Mouse (Mus musculus) intestine, embryonic 16.5 days (tissue): ENCODE results near the gene S100a5. TPM values are rescaled to one million over a fixed set of nuclear protein-coding genes. Genes with fewer than 3 reads are reported as not detected.

Experiments used
- ATAC-seq: fragments of 200-750 bp; cut with Nextera tagmentation; 2 replicates; pipeline ENCODE4 v1.8.0; 2017; ENCODE audit warnings: moderate TSS enrichment, moderate library complexity
- H3K27ac ChIP-seq: fragments of 300-500 bp; sonication (generic); 2 replicates; pipeline ENCODE4 v1.5.1; 2014; ENCODE audit warnings: mild to moderate bottlenecking, low read length
- H3K27me3 ChIP-seq: fragments of 300-500 bp; sonication (generic); replicated peaks from 2 replicates; pipeline ENCODE4 v1.6.1; 2014; ENCODE audit warnings: low read length, control low read depth, mixed read lengths; ENCODE audit not compliant: control insufficient read depth, insufficient read depth
- H3K36me3 ChIP-seq: fragments of 300-500 bp; sonication (generic); 2 replicates; pipeline ENCODE4 v1.6.1; 2014; ENCODE audit warnings: low read length, control low read depth; ENCODE audit not compliant: control insufficient read depth, insufficient read depth
- H3K4me1 ChIP-seq: fragments of 300-500 bp; sonication (generic); 2 replicates; pipeline ENCODE4 v1.6.1; 2014; ENCODE audit warnings: low read length, control low read depth, mixed read lengths; ENCODE audit not compliant: control insufficient read depth, insufficient read depth
- H3K4me2 ChIP-seq: fragments of 300-500 bp; sonication (generic); 2 replicates; pipeline ENCODE4 v1.6.1; 2014; ENCODE audit warnings: low read depth, low read length, control low read depth
- H3K4me3 ChIP-seq: fragments of 300-500 bp; sonication (generic); 2 replicates; pipeline ENCODE4 v1.5.1; 2014; ENCODE audit warnings: mild to moderate bottlenecking, low read length
- H3K9ac ChIP-seq: fragments of 300-500 bp; sonication (generic); 2 replicates; pipeline ENCODE4 v1.6.1; 2014; ENCODE audit warnings: low read depth, low read length
- H3K9me3 ChIP-seq: fragments of 300-500 bp; sonication (generic); 2 replicates; pipeline ENCODE4 v1.6.1; 2016; ENCODE audit warnings: low read length, control low read depth; ENCODE audit not compliant: control insufficient read depth
- WGBS: fragments of 180-500 bp; shearing (Covaris S2); extraction: QIAGEN DNeasy Blood & Tissue Kit; methylation state at CpG from one replicate; pipeline ENCODE4 v1.1.7; 2014; 5-methylcytosine and 5-hydroxymethylcytosine counted together
- polyA plus RNA-seq: library from polyadenylated mRNA; unstranded; fragments of >200 nt; fragmentation: Nextera tagmentation; extraction: Ambion mirVana; gene quantifications from 2 replicates; pipeline ENCODE4 v1.2.1, GENCODE M21; 2015

The S100a5 gene
- polyA plus RNA-seq, 1 experiment from 2014 or later: 16.0 TPM

GRCm38 (mm10) chr3:90583893-90584292 lies 24.4 kb upstream of the S100a5 start:
- Histone ChIP-seq H3K9ac (no peak overlapping the region), H3K9me3 (no peaks in the 10 kb centered on the region), H3K4me3 (no peak overlapping the region), H3K4me2 (no peak overlapping the region), H3K27me3 (no peaks in the 10 kb centered on the region), H3K27ac (peak overlapping the region; percentile 20), H3K36me3 (no peaks in the 10 kb centered on the region), H3K4me1 (peaks cover 41% of the 10 kb centered on the region)
- ATAC-seq: peak; percentile 19; the same call in 1 of the 2 replicates
- 36% methylated on average over 3 of the region's 3 CpGs for WGBS

DNA sequence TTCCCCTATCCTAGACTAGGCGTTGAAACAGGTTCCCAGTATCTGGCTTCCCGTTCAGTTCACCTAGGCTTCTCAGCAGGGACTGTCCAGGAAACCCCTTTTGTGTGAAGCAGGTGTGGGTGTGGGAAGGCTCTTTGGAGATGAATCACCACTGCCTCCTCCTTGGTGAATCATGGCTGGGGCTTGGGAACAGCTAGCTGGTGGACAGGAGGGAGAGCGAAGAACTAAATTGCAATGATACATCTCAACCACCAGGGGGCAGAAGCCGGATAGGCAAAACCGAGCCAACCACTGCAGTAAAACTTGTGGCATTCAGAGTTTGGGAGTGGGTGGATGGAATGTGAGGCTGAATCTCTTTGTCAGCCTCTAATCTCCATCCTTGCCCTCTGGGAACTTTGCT lies 22.7 kb upstream of the S100a5 start:
- peaks cover 41% of the 10 kb centered on the region for H3K4me1 ChIP-seq
- no peaks in the 10 kb centered on the region for H3K36me3 ChIP-seq
- peak overlapping the region; percentile 37; the same call in 1 of the 2 replicates for H3K27ac ChIP-seq
- H3K4me2 ChIP-seq: no peak overlapping the region
- H3K27me3 ChIP-seq: no peaks in the 10 kb centered on the region
- no peak overlapping the region for H3K9ac ChIP-seq
- WGBS: 21% methylated on average over 5 of the region's 5 CpGs
- peak; percentile 54 for ATAC-seq
- H3K4me3 ChIP-seq: no peak overlapping the region
- no peaks in the 10 kb centered on the region for H3K9me3 ChIP-seq

GRCm38 (mm10) chr3:90586016-90586643 lies 22.2 kb upstream of the S100a5 start:
- no peak for ATAC-seq
- Histone ChIP-seq H3K9me3 (no peaks in the 10 kb centered on the region), H3K9ac (no peak overlapping the region), H3K4me2 (no peak overlapping the region), H3K4me1 (peaks cover 41% of the 10 kb centered on the region), H3K36me3 (no peaks in the 10 kb centered on the region), H3K27me3 (no peaks in the 10 kb centered on the region), H3K4me3 (no peak overlapping the region), H3K27ac (peak overlapping the region; percentile 88)
- 83% methylated on average over 15 of the region's 15 CpGs for WGBS

- Histone ChIP-seq H3K4me3 (no peak overlapping the region), H3K27ac (peak overlapping the region; percentile 88), H3K4me1 (peaks cover 41% of the 10 kb centered on the region), H3K27me3 (no peaks in the 10 kb centered on the region), H3K9me3 (no peaks in the 10 kb centered on the region), H3K4me2 (no peak overlapping the region), H3K36me3 (no peaks in the 10 kb centered on the region), H3K9ac (no peak overlapping the region)
- WGBS: 36% methylated on average over 10 of the region's 10 CpGs
- peak; percentile 90 for ATAC-seq
Observed at GRCm38 (mm10) chr3:90586906-90587305, 21.4 kb upstream of the S100a5 start.

DNA sequence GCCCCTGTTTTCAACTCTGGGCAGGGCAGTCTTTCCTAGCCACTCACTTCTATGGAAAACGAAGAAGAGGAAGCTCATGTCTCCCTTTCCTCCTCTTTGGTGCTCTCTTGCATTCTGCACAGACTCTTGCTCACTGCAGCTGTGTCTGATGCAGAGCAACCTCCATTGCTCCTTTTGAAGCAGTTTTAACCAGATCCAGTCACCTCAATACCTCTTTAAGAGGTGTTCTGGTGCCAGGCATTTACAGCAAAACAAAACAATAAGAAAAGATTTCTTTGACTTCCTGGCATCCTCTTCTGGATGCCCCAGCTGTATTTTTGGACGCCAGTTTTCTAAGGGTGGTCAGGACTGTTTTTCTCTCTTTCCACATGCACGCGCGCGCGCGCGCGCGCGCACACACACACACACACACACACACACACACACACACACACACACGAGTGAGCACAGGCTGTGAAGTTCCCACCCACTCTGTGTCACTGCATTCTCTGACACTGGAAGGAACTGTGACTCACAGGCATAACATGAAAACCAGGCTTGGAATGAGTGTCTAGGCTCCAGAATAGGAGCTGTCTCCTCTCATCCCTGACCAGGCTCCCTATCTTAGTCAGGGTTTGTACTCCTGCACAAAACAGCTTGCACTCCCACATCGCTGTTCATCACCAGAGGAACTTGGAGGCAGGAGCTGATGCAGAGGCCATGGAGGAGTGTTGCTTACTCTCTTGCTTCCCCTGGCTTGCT lies 20.8 kb upstream of the S100a5 start:
- H3K27me3 ChIP-seq: no peaks in the 10 kb centered on the region
- WGBS: 82% methylated on average over 14 of the region's 14 CpGs
- no peak overlapping the region for H3K4me2 ChIP-seq
- H3K9ac ChIP-seq: no peak overlapping the region
- no peaks in the 10 kb centered on the region for H3K9me3 ChIP-seq
- no peak; the same call in 1 of the 2 replicates for ATAC-seq
- peaks cover 41% of the 10 kb centered on the region for H3K4me1 ChIP-seq
- H3K27ac ChIP-seq: peak overlapping the region; percentile 88
- no peaks in the 10 kb centered on the region for H3K36me3 ChIP-seq
- no peak overlapping the region for H3K4me3 ChIP-seq

- no peak for ATAC-seq
- peaks cover 29% of the 10 kb centered on the region for H3K4me1 ChIP-seq
- no peak overlapping the region for H3K9ac ChIP-seq
- H3K27me3 ChIP-seq: no peaks in the 10 kb centered on the region
- H3K9me3 ChIP-seq: no peaks in the 10 kb centered on the region
- no peaks in the 10 kb centered on the region for H3K36me3 ChIP-seq
- no peak overlapping the region for H3K4me3 ChIP-seq
- no peak overlapping the region for H3K27ac ChIP-seq
- H3K4me2 ChIP-seq: no peak overlapping the region
- 77% methylated on average over 6 of the region's 6 CpGs for WGBS
Observed at GRCm38 (mm10) chr3:90589390-90589789, 18.9 kb upstream of the S100a5 start.

GRCm38 (mm10) chr3:90589947-90590346 lies 18.4 kb upstream of the S100a5 start, which contains the start of gene S100a2:
Gene S100a2 (plus strand): TSS chr3:90590247.
- H3K27ac ChIP-seq: no peak within 1 kb of the TSS
- H3K27me3 ChIP-seq: no peaks in the 10 kb centered on the region
- H3K9me3 ChIP-seq: no peaks in the 10 kb centered on the region
- WGBS: 87% methylated on average over 8 of the region's 8 CpGs
- no peaks in the 10 kb centered on the region for H3K36me3 ChIP-seq
- H3K4me2 ChIP-seq: no peak within 1 kb of the TSS
- H3K4me1 ChIP-seq: peaks cover 25% of the 10 kb centered on the region
- no peak within 1 kb of the TSS for H3K4me3 ChIP-seq
- ATAC-seq: no peak
- no peak within 1 kb of the TSS for H3K9ac ChIP-seq

GRCm38 (mm10) chr3:90594466-90594865 lies 13.9 kb upstream of the S100a5 start:
- Histone ChIP-seq H3K27ac (no peak overlapping the region), H3K4me2 (no peak overlapping the region), H3K4me1 (no peaks in the 10 kb centered on the region), H3K4me3 (no peak overlapping the region), H3K36me3 (no peaks in the 10 kb centered on the region), H3K9me3 (no peaks in the 10 kb centered on the region), H3K9ac (no peak overlapping the region), H3K27me3 (no peaks in the 10 kb centered on the region)
- ATAC-seq: no peak
- WGBS: 72% methylated on average over 1 of the region's 1 CpGs

DNA sequence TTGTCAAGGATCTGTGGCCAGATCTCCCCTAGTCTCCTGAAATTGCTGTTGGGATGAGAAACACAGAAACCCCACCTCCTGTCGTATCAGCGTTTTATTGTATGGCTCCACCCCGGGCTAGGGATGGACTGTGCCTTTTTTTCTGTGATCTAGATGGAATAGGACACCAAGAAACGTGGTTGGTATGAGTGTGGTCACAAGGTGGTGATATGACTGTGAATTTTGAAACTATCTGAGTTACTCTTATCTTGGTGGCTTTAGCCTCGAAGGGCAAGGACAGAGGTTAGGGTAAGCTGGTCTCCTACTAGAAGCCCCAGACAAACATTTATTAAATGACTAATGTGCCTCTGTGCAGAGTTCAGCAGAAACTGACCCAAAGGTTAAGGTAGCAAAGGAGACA lies 12.8 kb upstream of the S100a5 start:
- no peak overlapping the region for H3K27ac ChIP-seq
- 49% methylated on average over 5 of the region's 5 CpGs for WGBS
- no peaks in the 10 kb centered on the region for H3K4me1 ChIP-seq
- H3K4me3 ChIP-seq: no peak overlapping the region
- H3K9me3 ChIP-seq: no peaks in the 10 kb centered on the region
- H3K27me3 ChIP-seq: no peaks in the 10 kb centered on the region
- no peak overlapping the region for H3K4me2 ChIP-seq
- no peaks in the 10 kb centered on the region for H3K36me3 ChIP-seq
- peak; percentile 69 for ATAC-seq
- no peak overlapping the region for H3K9ac ChIP-seq
